Mouse (Mus musculus): Measurements from ENCODE around the gene Il22ra1.

- no peak for TF ChIP-seq POLR2A (IDR thresholded peaks at IDR 0.05; ENCODE audit: extremely low read depth, insufficient read depth, low read length)
- TF ChIP-seq CTCF (IDR thresholded peaks at IDR 0.05; ENCODE audit: low read depth, low read length), result no peak
These were observed 36.7 kb downstream of the Il22ra1 start for GRCm38 (mm10) chr4:135764700-135765099.
